Mouse (Mus musculus): ENCODE results near the gene Tmtc2. TPM values are rescaled to one million over a fixed set of nuclear protein-coding genes. Genes with fewer than 3 reads are reported as not detected.

Gene Tmtc2
- 15.2 and 15.5 TPM in 2 replicates for polyA plus RNA-seq (2015; fragmentation: Nextera tagmentation; extraction: Ambion mirVana)

- Histone ChIP-seq H3K36me3 (no peaks in the 10 kb centered on the region), H3K4me2 (replicated peaks) (peak within 1 kb of the TSS; percentile 82), H3K27ac (replicated peaks) (peak within 1 kb of the TSS; percentile 93), H3K4me1 (peaks cover 30% of the 10 kb centered on the region), H3K4me3 (replicated peaks) (peak within 1 kb of the TSS; percentile 82), H3K9ac (peak within 1 kb of the TSS; percentile 64), H3K9me3 (replicated peaks) (no peaks in the 10 kb centered on the region), H3K27me3 (no peaks in the 10 kb centered on the region)
- WGBS: under 1% methylated on average over 50 of the region's 61 CpGs
- ATAC-seq (ENCODE audit: insufficient number of reproducible peaks, low FRiP score, low TSS enrichment, low read depth): peak; percentile 96
Observed at GRCm38 (mm10) chr10:105573908-105574694, at the start of gene Tmtc2. TSS of gene Tmtc2 (minus strand) at chr10:105574451.

GRCm38 (mm10) chr10:105612117-105612516, 37.9 kb upstream of the Tmtc2 start:
- Histone ChIP-seq H3K9ac (no peak overlapping the region), H3K9me3 (replicated peaks) (no peaks in the 10 kb centered on the region), H3K27ac (replicated peaks) (no peak overlapping the region), H3K4me2 (replicated peaks) (no peak overlapping the region), H3K27me3 (no peaks in the 10 kb centered on the region), H3K36me3 (no peaks in the 10 kb centered on the region), H3K4me3 (replicated peaks) (no peak overlapping the region), H3K4me1 (no peaks in the 10 kb centered on the region)
- ATAC-seq (ENCODE audit: insufficient number of reproducible peaks, low FRiP score, low TSS enrichment, low read depth): no peak
- 83% methylated on average over 3 of the region's 3 CpGs for WGBS

GRCm38 (mm10) chr10:105598826-105599225, 24.6 kb upstream of the Tmtc2 start:
- Histone ChIP-seq H3K4me1 (no peaks in the 10 kb centered on the region), H3K27ac (replicated peaks) (no peak overlapping the region), H3K27me3 (no peaks in the 10 kb centered on the region), H3K4me3 (replicated peaks) (no peak overlapping the region), H3K9ac (no peak overlapping the region), H3K9me3 (replicated peaks) (no peaks in the 10 kb centered on the region), H3K36me3 (no peaks in the 10 kb centered on the region), H3K4me2 (replicated peaks) (no peak overlapping the region)
- 49% methylated on average over 8 of the region's 8 CpGs for WGBS
- ATAC-seq (ENCODE audit: insufficient number of reproducible peaks, low FRiP score, low TSS enrichment, low read depth): no peak

- 32% methylated on average over 3 of the region's 3 CpGs for WGBS
- H3K9ac ChIP-seq: no peak overlapping the region
- no peak for ATAC-seq (ENCODE audit: insufficient number of reproducible peaks, low FRiP score, low TSS enrichment, low read depth)
- no peak overlapping the region for H3K4me3 ChIP-seq (replicated peaks)
- H3K36me3 ChIP-seq: no peaks in the 10 kb centered on the region
- no peak overlapping the region for H3K4me2 ChIP-seq (replicated peaks)
- no peaks in the 10 kb centered on the region for H3K27me3 ChIP-seq
- no peaks in the 10 kb centered on the region for H3K4me1 ChIP-seq
- H3K9me3 ChIP-seq (replicated peaks): no peaks in the 10 kb centered on the region
- H3K27ac ChIP-seq (replicated peaks): no peak overlapping the region
Observed at GRCm38 (mm10) chr10:105597226-105597625, 23.0 kb upstream of the Tmtc2 start.

GRCm38 (mm10) chr10:105595480-105596102, 21.3 kb upstream of the Tmtc2 start:
- Histone ChIP-seq H3K27ac (replicated peaks) (no peak overlapping the region), H3K9me3 (replicated peaks) (no peaks in the 10 kb centered on the region), H3K4me3 (replicated peaks) (no peak overlapping the region), H3K9ac (no peak overlapping the region), H3K27me3 (no peaks in the 10 kb centered on the region), H3K4me2 (replicated peaks) (no peak overlapping the region), H3K36me3 (no peaks in the 10 kb centered on the region), H3K4me1 (no peaks in the 10 kb centered on the region)
- ATAC-seq (ENCODE audit: insufficient number of reproducible peaks, low FRiP score, low TSS enrichment, low read depth): no peak
- WGBS: 59% methylated on average over 7 of the region's 7 CpGs

GRCm38 (mm10) chr10:105588141-105588540, 13.9 kb upstream of the Tmtc2 start:
- no peak for ATAC-seq (ENCODE audit: insufficient number of reproducible peaks, low FRiP score, low TSS enrichment, low read depth)
- Histone ChIP-seq H3K27ac (replicated peaks) (no peak overlapping the region), H3K9ac (no peak overlapping the region), H3K36me3 (no peaks in the 10 kb centered on the region), H3K4me1 (no peaks in the 10 kb centered on the region), H3K9me3 (replicated peaks) (no peaks in the 10 kb centered on the region), H3K4me3 (replicated peaks) (no peak overlapping the region), H3K4me2 (replicated peaks) (no peak overlapping the region), H3K27me3 (no peaks in the 10 kb centered on the region)

GRCm38 (mm10) chr10:105579318-105579717, 5.1 kb upstream of the Tmtc2 start:
- no peak overlapping the region for H3K4me2 ChIP-seq (replicated peaks)
- H3K4me1 ChIP-seq: peaks cover 18% of the 10 kb centered on the region
- H3K27ac ChIP-seq (replicated peaks): no peak overlapping the region
- no peaks in the 10 kb centered on the region for H3K9me3 ChIP-seq (replicated peaks)
- H3K27me3 ChIP-seq: no peaks in the 10 kb centered on the region
- no peak for ATAC-seq (ENCODE audit: insufficient number of reproducible peaks, low FRiP score, low TSS enrichment, low read depth)
- no peak overlapping the region for H3K4me3 ChIP-seq (replicated peaks)
- WGBS: 58% methylated on average over 2 of the region's 2 CpGs
- no peak overlapping the region for H3K9ac ChIP-seq
- no peaks in the 10 kb centered on the region for H3K36me3 ChIP-seq

GRCm38 (mm10) chr10:105578291-105578845, 4.1 kb upstream of the Tmtc2 start:
- ATAC-seq (ENCODE audit: insufficient number of reproducible peaks, low FRiP score, low TSS enrichment, low read depth): no peak
- Histone ChIP-seq H3K4me3 (replicated peaks) (no peak overlapping the region), H3K27me3 (no peaks in the 10 kb centered on the region), H3K27ac (replicated peaks) (peak overlapping the region; percentile 30; the same call in 1 of the 2 replicates), H3K9me3 (replicated peaks) (no peaks in the 10 kb centered on the region), H3K4me1 (peaks cover 18% of the 10 kb centered on the region), H3K36me3 (no peaks in the 10 kb centered on the region), H3K4me2 (replicated peaks) (peak overlapping the region; percentile 10; the same call in 1 of the 2 replicates), H3K9ac (no peak overlapping the region)
- 48% methylated on average over 8 of the region's 8 CpGs for WGBS

GRCm38 (mm10) chr10:105574695-105575660, 727 bp upstream of the Tmtc2 start:
- no peaks in the 10 kb centered on the region for H3K27me3 ChIP-seq
- H3K9me3 ChIP-seq (replicated peaks): no peaks in the 10 kb centered on the region
- H3K9ac ChIP-seq: peak overlapping the region; percentile 21
- ATAC-seq (ENCODE audit: insufficient number of reproducible peaks, low FRiP score, low TSS enrichment, low read depth): peak; percentile 66
- H3K4me3 ChIP-seq (replicated peaks): peak overlapping the region; percentile 82
- H3K4me1 ChIP-seq: peaks cover 30% of the 10 kb centered on the region
- H3K27ac ChIP-seq (replicated peaks): peak overlapping the region; percentile 93
- WGBS: under 1% methylated on average over 44 of the region's 44 CpGs
- H3K36me3 ChIP-seq: no peaks in the 10 kb centered on the region
- peak overlapping the region; percentile 82 for H3K4me2 ChIP-seq (replicated peaks)

- under 1% methylated on average over 37 of the region's 37 CpGs for WGBS
- no peaks in the 10 kb centered on the region for H3K9me3 ChIP-seq (replicated peaks)
- peak overlapping the region; percentile 64 for H3K9ac ChIP-seq
- H3K4me1 ChIP-seq: peaks cover 28% of the 10 kb centered on the region
- ATAC-seq (ENCODE audit: insufficient number of reproducible peaks, low FRiP score, low TSS enrichment, low read depth): no peak
- peak overlapping the region; percentile 93 for H3K27ac ChIP-seq (replicated peaks)
- H3K4me2 ChIP-seq (replicated peaks): peak overlapping the region; percentile 82
- no peaks in the 10 kb centered on the region for H3K36me3 ChIP-seq
- H3K4me3 ChIP-seq (replicated peaks): peak overlapping the region; percentile 82
- H3K27me3 ChIP-seq: no peaks in the 10 kb centered on the region
Observed at GRCm38 (mm10) chr10:105573306-105573907, 844 bp downstream of the Tmtc2 start.
